Mouse (Mus musculus) ES-E14 (cell line): ENCODE measurements at regions not wholly inside any gene's neighbourhood (a gene's known extent, or its start where the extent isn't known, plus 50 kb on each side); places are given as distances from the start of the nearest gene placed in this dataset.

Experiments
- DNase-seq: peaks from one replicate; pipeline ENCODE4 v3.0.0-alpha.2; 2013; ENCODE audit warnings: low read depth, low spot score
- H3K27ac ChIP-seq: 2 replicates; pipeline ENCODE4 v1.5.1; 2012; ENCODE audit warnings: low read depth, mild to moderate bottlenecking, low read length, moderate library complexity, mixed read lengths; ENCODE audit not compliant: poor library complexity, insufficient read depth, severe bottlenecking
- H3K36me3 ChIP-seq: 2 replicates; pipeline ENCODE4 v1.6.1; 2012; ENCODE audit warnings: mild to moderate bottlenecking, low read length, moderate library complexity, mixed read lengths; ENCODE audit not compliant: control insufficient read depth, poor library complexity, insufficient read depth, severe bottlenecking
- H3K4me1 ChIP-seq, 2 experiments: fragments of 150-350 bp in 1 of 2; sonication (generic) in 1 of 2; 2 replicates each; pipeline ENCODE4 v1.6.1; 2012; ENCODE audit warnings: low read length in 2 of 2, mild to moderate bottlenecking in 1 of 2, mixed read lengths in 1 of 2; ENCODE audit not compliant: control insufficient read depth in 2 of 2, insufficient read depth in 2 of 2, poor library complexity in 1 of 2
- H3K4me3 ChIP-seq, 2 experiments: fragments of 150-350 bp in 1 of 2; sonication (generic) in 1 of 2; 2 replicates each; pipeline ENCODE4 v1.5.1; 2012; ENCODE audit warnings: low read length in 2 of 2, low read depth in 1 of 2, mild to moderate bottlenecking in 1 of 2, mixed read lengths in 1 of 2; ENCODE audit not compliant: insufficient read depth in 1 of 2, poor library complexity in 1 of 2, severe bottlenecking in 1 of 2
- H3K9ac ChIP-seq: 2 replicates; pipeline ENCODE4 v1.6.1; 2012; ENCODE audit warnings: low read depth, mild to moderate bottlenecking, low read length, mixed read lengths; ENCODE audit not compliant: poor library complexity, insufficient read depth, severe bottlenecking
- H3K9me3 ChIP-seq: fragments of 150-350 bp; sonication (generic); 2 replicates; pipeline ENCODE4 v1.6.1; 2012; ENCODE audit warnings: low read depth, mild to moderate bottlenecking, low read length; ENCODE audit not compliant: control insufficient read depth, insufficient read depth
- CHD2 ChIP-seq: IDR thresholded peaks from 2 replicates; pipeline ENCODE4 v1.6.1; 2014; ENCODE audit warnings: mild to moderate bottlenecking, low read depth, low read length, inconsistent platforms
- HCFC1 ChIP-seq: IDR thresholded peaks from 2 replicates; pipeline ENCODE4 v1.6.1; 2012; ENCODE audit warnings: low read length, inconsistent platforms, borderline replicate concordance; ENCODE audit not compliant: insufficient read depth
- MAFK ChIP-seq: IDR thresholded peaks from 2 replicates; pipeline ENCODE4 v1.6.1; 2014; ENCODE audit warnings: mild to moderate bottlenecking, low read depth, low read length, inconsistent platforms; ENCODE audit not compliant: insufficient read depth
- ZC3H11A ChIP-seq: IDR thresholded peaks from 2 replicates; pipeline ENCODE4 v1.6.1; 2012; ENCODE audit warnings: low read depth, mild to moderate bottlenecking, inconsistent platforms, low read length, borderline replicate concordance
- ZNF384 ChIP-seq: IDR thresholded peaks from 2 replicates; pipeline ENCODE4 v1.6.1; 2012; ENCODE audit warnings: low read depth, low read length, inconsistent platforms
- in situ Hi-C, 2 experiments: fragments of 600-800 bp; cut with MboI; formaldehyde crosslinking; loops; one replicate each; pipeline ENCODE4 v1.15.1; 2025; ENCODE audit warnings: low sequenced_read_pairs in 2 of 2, inconsistent platforms in 1 of 2; ENCODE audit not compliant: unreplicated experiment in 2 of 2

GRCm38 (mm10) chr4:34275372-34275771 is 225.4 kb upstream of the Spaca1 start:
- H3K27ac ChIP-seq, result no peak overlapping the region
- H3K9ac ChIP-seq, result no peak overlapping the region
- H3K4me1 ChIP-seq, result no peaks in the 10 kb centered on the region
- in situ Hi-C loops, result no loop called here
- H3K9me3 ChIP-seq, result no peaks in the 10 kb centered on the region
- no peak for DNase-seq
- no peak overlapping the region for H3K4me3 ChIP-seq
- TF ChIP-seq CHD2 (no peak), HCFC1 (no peak), ZC3H11A (no peak), MAFK (no peak), ZNF384 (no peak)
- no peaks in the 10 kb centered on the region for H3K36me3 ChIP-seq

GRCm38 (mm10) chr4:34302504-34303108 is 248.1 kb upstream of the Akirin2 start:
- no peak overlapping the region for H3K9ac ChIP-seq
- H3K9me3 ChIP-seq, result no peaks in the 10 kb centered on the region
- H3K36me3 ChIP-seq, result no peaks in the 10 kb centered on the region
- in situ Hi-C loops, result no loop called here
- no peak for DNase-seq
- no peaks in the 10 kb centered on the region for H3K4me1 ChIP-seq
- no peak overlapping the region for H3K4me3 ChIP-seq
- no peak overlapping the region for H3K27ac ChIP-seq
- TF ChIP-seq ZC3H11A (no peak), ZNF384 (no peak), CHD2 (no peak), MAFK (no peak), HCFC1 (no peak)

DNA sequence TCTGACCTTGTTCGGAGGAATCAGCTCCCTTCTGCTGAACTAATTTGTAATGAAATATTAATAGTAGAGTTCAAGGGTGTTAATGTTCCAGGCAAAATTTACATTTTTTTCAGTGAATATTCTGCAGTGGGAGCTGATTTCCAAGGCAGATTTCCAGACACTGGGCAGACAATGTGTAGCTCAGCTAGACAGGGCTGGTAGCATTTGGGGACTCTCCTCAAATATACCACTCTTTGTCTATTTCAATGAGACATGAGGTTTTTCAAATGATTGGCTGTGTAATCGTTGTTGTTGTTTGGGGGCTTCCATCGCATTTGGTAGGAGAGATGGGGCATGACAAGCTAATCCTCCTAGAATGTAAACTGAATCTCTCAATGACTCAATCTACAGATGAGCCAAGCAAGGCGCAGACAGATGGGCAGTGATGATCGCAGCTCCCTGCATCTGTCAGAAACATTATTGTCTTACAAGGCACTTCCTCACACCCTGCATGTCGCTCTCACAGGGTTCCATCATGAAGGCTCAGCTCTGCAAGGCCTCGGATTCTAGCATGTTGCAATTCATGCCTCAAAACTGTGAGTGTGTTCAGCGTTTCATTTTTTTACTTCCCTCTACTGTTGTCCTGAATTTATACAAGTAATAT is 241.7 kb upstream of the Akirin2 start:
- Histone ChIP-seq H3K9me3 (no peaks in the 10 kb centered on the region), H3K36me3 (no peaks in the 10 kb centered on the region), H3K4me1 (no peaks in the 10 kb centered on the region), H3K4me3 (no peak overlapping the region), H3K9ac (no peak overlapping the region), H3K27ac (no peak overlapping the region)
- no peak for DNase-seq
- no peak for TF ChIP-seq CHD2
- TF ChIP-seq ZC3H11A, result no peak
- no peak for TF ChIP-seq MAFK
- no peak for TF ChIP-seq HCFC1
- no peak for TF ChIP-seq ZNF384
- in situ Hi-C loops, result no loop called here

DNA sequence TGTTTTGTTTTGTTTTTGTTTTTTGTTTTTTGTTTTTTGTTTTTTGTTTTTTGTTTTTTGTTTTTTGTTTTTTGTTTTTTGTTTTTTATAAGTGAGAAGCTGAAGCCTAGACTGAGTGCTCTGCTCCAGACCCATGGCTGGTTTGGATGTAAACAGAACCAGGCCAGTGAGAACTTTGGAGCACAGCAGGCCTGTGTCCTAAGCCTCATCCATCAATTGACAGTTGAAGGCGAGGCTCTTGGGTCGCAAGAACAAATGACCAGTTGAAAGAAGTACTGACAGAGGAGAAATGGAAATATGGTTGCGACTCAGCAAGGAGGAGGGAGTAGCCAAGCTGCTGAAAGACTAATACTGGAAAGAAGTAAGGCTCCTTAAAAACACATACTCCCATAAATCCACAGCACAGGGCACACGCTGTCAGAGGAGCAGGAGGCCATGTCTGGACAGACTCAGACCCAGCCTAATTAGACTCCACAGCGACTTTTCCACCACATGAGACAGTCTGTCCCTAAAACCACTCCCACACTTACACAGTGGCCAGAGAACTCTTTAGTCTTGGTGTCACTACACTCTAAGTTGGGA is 240.6 kb upstream of the Akirin2 start:
- no peak for TF ChIP-seq MAFK
- no peak for TF ChIP-seq CHD2
- no peak for TF ChIP-seq ZC3H11A
- H3K27ac ChIP-seq, result no peak overlapping the region
- no peaks in the 10 kb centered on the region for H3K9me3 ChIP-seq

More for the DNA sequence above, 240.6 kb upstream of the Akirin2 start:
- Histone ChIP-seq H3K36me3 (no peaks in the 10 kb centered on the region), H3K9ac (no peak overlapping the region), H3K4me1 (no peaks in the 10 kb centered on the region), H3K4me3 (no peak overlapping the region)
- in situ Hi-C loops, result no loop called here
- no peak for DNase-seq
